Mouse (Mus musculus): Measurements from ENCODE around the gene H2afb3. TPM values are rescaled to one million over a fixed set of nuclear protein-coding genes. Genes with fewer than 3 reads are reported as not detected.
"Not testable (repeated sequence)": the region's sequence is repeated elsewhere in the genome, so short reads cannot be mapped to it uniquely, and the experiment has no call there.

H2afb3 gene
- polyA plus RNA-seq (2015; fragmentation: Nextera tagmentation; extraction: Ambion mirVana) = not detected in 2 replicates

- H3K4me1 ChIP-seq (ENCODE audit: insufficient read depth); DNase-seq; H3K36me3 ChIP-seq (replicated peaks; ENCODE audit: insufficient read depth, low read length); H3K4me3 ChIP-seq (ENCODE audit: low read depth, low read length); H3K9ac ChIP-seq (replicated peaks); H3K27ac ChIP-seq (ENCODE audit: low read depth); H3K4me2 ChIP-seq (ENCODE audit: low read depth, low read length); H3K27me3 ChIP-seq (ENCODE audit: insufficient read depth, low read length); ATAC-seq; H3K9me3 ChIP-seq (ENCODE audit: low read length): not testable (repeated sequence)
- 81% methylated on average over 9 of the region's 10 CpGs for WGBS (ENCODE audit: insufficient replicate concordance)
Measured at GRCm38 (mm10) chrX:120312995-120313394, at the start of gene H2afb3. Gene H2afb3 (minus strand): TSS chrX:120313095.

- Histone ChIP-seq H3K9ac (replicated peaks) (no peak overlapping the region), H3K36me3 (replicated peaks; ENCODE audit: insufficient read depth, low read length) (no peaks in the 10 kb centered on the region), H3K27me3 (ENCODE audit: insufficient read depth, low read length) (no peaks in the 10 kb centered on the region), H3K4me2 (ENCODE audit: low read depth, low read length) (no peak overlapping the region), H3K4me3 (ENCODE audit: low read depth, low read length) (no peak overlapping the region), H3K27ac (ENCODE audit: low read depth) (no peak overlapping the region), H3K9me3 (ENCODE audit: low read length) (no peaks in the 10 kb centered on the region), H3K4me1 (ENCODE audit: insufficient read depth) (no peaks in the 10 kb centered on the region)
- ATAC-seq (no peak), DNase-seq (no peak)
- TF ChIP-seq EP300 (IDR thresholded peaks at IDR 0.05; ENCODE audit: low read depth) (no peak), CTCF (IDR thresholded peaks at IDR 0.05; ENCODE audit: low read depth) (no peak)
- 61% methylated on average over 2 of the region's 2 CpGs for WGBS (ENCODE audit: insufficient replicate concordance)
Measured at GRCm38 (mm10) chrX:120301469-120302175, 11.3 kb downstream of the H2afb3 start.

- no peaks in the 10 kb centered on the region for H3K9me3 ChIP-seq (ENCODE audit: low read length)
- no peak for TF ChIP-seq CTCF (IDR thresholded peaks at IDR 0.05; ENCODE audit: low read depth)
- no peak for TF ChIP-seq EP300 (IDR thresholded peaks at IDR 0.05; ENCODE audit: low read depth)
- peak overlapping the region; percentile 33 for H3K4me2 ChIP-seq (ENCODE audit: low read depth, low read length)
- no peaks in the 10 kb centered on the region for H3K4me1 ChIP-seq (ENCODE audit: insufficient read depth)
- H3K27me3 ChIP-seq (ENCODE audit: insufficient read depth, low read length) = peaks cover 25% of the 10 kb centered on the region; the same call in 1 of the 2 replicates
- H3K4me3 ChIP-seq (ENCODE audit: low read depth, low read length) = peak overlapping the region; percentile 14
- ATAC-seq (no peak), DNase-seq (peak; percentile 10)
- H3K36me3 ChIP-seq (replicated peaks; ENCODE audit: insufficient read depth, low read length) = no peaks in the 10 kb centered on the region
- no peak overlapping the region for H3K9ac ChIP-seq (replicated peaks)
- no peak overlapping the region for H3K27ac ChIP-seq (ENCODE audit: low read depth)
- WGBS (ENCODE audit: insufficient replicate concordance) = 5% methylated on average over 34 of the region's 46 CpGs
Measured at GRCm38 (mm10) chrX:120292832-120293750, 19.8 kb downstream of the H2afb3 start.

- peaks cover 25% of the 10 kb centered on the region; the same call in 1 of the 2 replicates for H3K27me3 ChIP-seq (ENCODE audit: insufficient read depth, low read length)
- ATAC-seq (no peak), DNase-seq (no peak)
- no peak overlapping the region for H3K4me2 ChIP-seq (ENCODE audit: low read depth, low read length)
- no peaks in the 10 kb centered on the region for H3K9me3 ChIP-seq (ENCODE audit: low read length)
- no peak overlapping the region for H3K4me3 ChIP-seq (ENCODE audit: low read depth, low read length)
- H3K27ac ChIP-seq (ENCODE audit: low read depth) = no peak overlapping the region
- no peaks in the 10 kb centered on the region for H3K4me1 ChIP-seq (ENCODE audit: insufficient read depth)
- WGBS (ENCODE audit: insufficient replicate concordance) = 13% methylated on average over 13 of the region's 13 CpGs
- H3K9ac ChIP-seq (replicated peaks) = no peak overlapping the region
- TF ChIP-seq EP300 (IDR thresholded peaks at IDR 0.05; ENCODE audit: low read depth) = no peak
- TF ChIP-seq CTCF (IDR thresholded peaks at IDR 0.05; ENCODE audit: low read depth) = no peak
- H3K36me3 ChIP-seq (replicated peaks; ENCODE audit: insufficient read depth, low read length) = no peaks in the 10 kb centered on the region
Measured at GRCm38 (mm10) chrX:120291696-120292095, 21.2 kb downstream of the H2afb3 start.

- no peaks in the 10 kb centered on the region for H3K4me1 ChIP-seq (ENCODE audit: insufficient read depth)
- peak overlapping the region; percentile 42 for H3K4me2 ChIP-seq (ENCODE audit: low read depth, low read length)
- H3K9ac ChIP-seq (replicated peaks) = no peak overlapping the region
- no peak overlapping the region for H3K27ac ChIP-seq (ENCODE audit: low read depth)
- H3K4me3 ChIP-seq (ENCODE audit: low read depth, low read length) = no peak overlapping the region
- TF ChIP-seq CTCF (IDR thresholded peaks at IDR 0.05; ENCODE audit: low read depth) (no peak), EP300 (IDR thresholded peaks at IDR 0.05; ENCODE audit: low read depth) (no peak)
- no peaks in the 10 kb centered on the region for H3K9me3 ChIP-seq (ENCODE audit: low read length)
- 10% methylated on average over 18 of the region's 18 CpGs for WGBS (ENCODE audit: insufficient replicate concordance)
- H3K27me3 ChIP-seq (ENCODE audit: insufficient read depth, low read length) = peaks cover 25% of the 10 kb centered on the region; the same call in 1 of the 2 replicates
- H3K36me3 ChIP-seq (replicated peaks; ENCODE audit: insufficient read depth, low read length) = no peaks in the 10 kb centered on the region
- DNase-seq (no peak), ATAC-seq (no peak)
Measured at GRCm38 (mm10) chrX:120290900-120291280, 22.0 kb downstream of the H2afb3 start.

Data from liver, postnatal 0 days (tissue).